Mouse (Mus musculus) embryonic facial prominence, embryonic 11.5 days (tissue): Measurements from ENCODE around the gene Ddhd1. TPM values are rescaled to one million over a fixed set of nuclear protein-coding genes. Genes with fewer than 3 reads are reported as not detected.

Source experiments
- ATAC-seq: fragments of 200-750 bp; cut with Nextera tagmentation; replicated peaks from 2 replicates; pipeline ENCODE4 v1.8.0; 2017; ENCODE audit warnings: low read depth; ENCODE audit not compliant: insufficient number of reproducible peaks, low FRiP score, low TSS enrichment
- DNase-seq: peaks from one replicate; pipeline ENCODE4 v3.0.0-alpha.2; 2015; ENCODE audit warnings: low spot score
- H3K27ac ChIP-seq: fragments of 300-500 bp; sonication (generic); replicated peaks from 2 replicates; pipeline ENCODE4 v1.5.1; 2014; ENCODE audit warnings: mild to moderate bottlenecking, low read depth, low read length, control low read depth
- H3K27me3 ChIP-seq: fragments of 300-500 bp; sonication (generic); 2 replicates; pipeline ENCODE4 v1.6.1; 2014; ENCODE audit warnings: mild to moderate bottlenecking, low read length, moderate library complexity, mixed read lengths; ENCODE audit not compliant: control insufficient read depth, insufficient read depth
- H3K36me3 ChIP-seq: fragments of 300-500 bp; sonication (generic); replicated peaks from 2 replicates; pipeline ENCODE4 v1.6.1; 2014; ENCODE audit warnings: low read depth, mild to moderate bottlenecking, low read length, moderate library complexity, mixed read lengths; ENCODE audit not compliant: control insufficient read depth, insufficient read depth
- H3K4me1 ChIP-seq: fragments of 300-500 bp; sonication (generic); 2 replicates; pipeline ENCODE4 v1.6.1; 2014; ENCODE audit warnings: low read length, mixed read lengths; ENCODE audit not compliant: control insufficient read depth, insufficient read depth
- H3K4me2 ChIP-seq: fragments of 300-500 bp; sonication (generic); 2 replicates; pipeline ENCODE4 v1.6.1; 2014; ENCODE audit warnings: low read depth, mild to moderate bottlenecking, control low read depth, low read length, moderate library complexity
- H3K4me3 ChIP-seq: fragments of 300-500 bp; sonication (generic); 2 replicates; pipeline ENCODE4 v1.5.1; 2014; ENCODE audit warnings: low read depth, low read length, control low read depth
- H3K9ac ChIP-seq: fragments of 300-500 bp; sonication (generic); replicated peaks from 2 replicates; pipeline ENCODE4 v1.6.1; 2014; ENCODE audit warnings: mild to moderate bottlenecking, control low read depth, low read length
- H3K9me3 ChIP-seq: fragments of 300-500 bp; sonication (generic); replicated peaks from 2 replicates; pipeline ENCODE4 v1.6.1; 2016; ENCODE audit warnings: mild to moderate bottlenecking, low read length, inconsistent platforms, mixed read lengths; ENCODE audit not compliant: control insufficient read depth
- WGBS: fragments of 180-500 bp; shearing (Covaris S2); extraction: QIAGEN DNeasy Blood & Tissue Kit; methylation state at CpG from one replicate; pipeline ENCODE4 v1.1.7; 2014; 5-methylcytosine and 5-hydroxymethylcytosine counted together
- polyA plus RNA-seq: library from polyadenylated mRNA; unstranded; fragments of >200 nt; fragmentation: Nextera tagmentation; extraction: Ambion mirVana; gene quantifications from 2 replicates; pipeline ENCODE4 v1.2.1, GENCODE M21; 2014

Ddhd1 gene
- polyA plus RNA-seq, result 6.9 and 7.0 TPM in 2 replicates

DNA sequence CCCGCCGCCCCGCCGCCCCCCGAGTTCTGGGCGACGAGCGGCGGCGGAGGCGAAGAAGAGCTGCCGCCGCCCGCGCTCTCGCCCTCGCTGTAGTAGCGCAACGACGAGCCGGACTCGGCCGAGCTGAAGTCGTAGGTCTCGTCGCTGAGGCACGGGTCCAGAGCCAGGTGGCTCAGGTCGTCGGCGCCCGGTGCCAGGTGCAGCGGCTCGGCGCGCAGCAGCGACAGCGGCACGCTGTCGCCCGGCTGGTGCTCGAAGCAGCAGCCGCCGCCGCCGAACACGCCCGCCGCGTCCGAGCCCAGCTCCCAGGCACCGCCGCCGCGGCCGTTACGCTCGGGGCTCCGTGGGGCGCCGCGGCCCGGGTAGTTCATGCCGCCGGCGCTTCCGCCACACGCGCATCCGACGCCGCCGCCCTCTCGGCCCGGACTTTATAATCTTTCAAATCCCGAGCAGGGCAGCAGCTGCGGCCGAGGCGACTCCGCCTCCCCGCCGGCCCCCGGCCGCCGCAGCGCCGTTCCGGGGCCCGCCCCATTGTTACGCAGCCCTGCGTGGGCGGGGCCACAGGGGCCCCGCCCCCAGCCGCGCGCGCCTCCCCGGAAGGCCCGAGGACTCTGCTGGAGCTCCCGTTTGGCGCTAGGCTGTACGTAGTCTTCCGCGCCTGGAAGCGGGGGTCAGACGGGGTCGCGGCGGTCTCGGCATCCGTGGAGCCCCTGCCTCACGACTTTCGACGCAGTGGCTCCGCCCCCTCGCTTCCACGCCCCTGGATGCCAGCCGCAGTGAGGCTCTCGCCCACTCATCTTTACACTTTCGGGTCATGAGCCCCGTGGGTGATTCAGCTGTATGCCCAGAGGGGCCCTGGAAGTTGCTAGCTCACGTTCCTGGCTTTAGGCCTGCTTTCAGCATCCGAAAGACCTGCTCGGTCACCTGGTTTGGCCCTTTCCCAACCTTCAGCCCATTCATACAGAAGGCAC lies at the start of gene Ddhd1:
Gene Ddhd1, minus strand, starts transcription at position 503 of the 971 bp plus-strand sequence.
- H3K4me2 ChIP-seq, result peak within 1 kb of the TSS; percentile 97
- H3K4me3 ChIP-seq, result peak within 1 kb of the TSS; percentile 86
- H3K27ac ChIP-seq, result peak within 1 kb of the TSS; percentile 80
- H3K9me3 ChIP-seq, result no peaks in the 10 kb centered on the region
- ATAC-seq, result peak; percentile 97
- no peaks in the 10 kb centered on the region for H3K27me3 ChIP-seq
- DNase-seq, result peak; percentile 92
- WGBS, result under 1% methylated on average over 105 of the region's 123 CpGs
- no peaks in the 10 kb centered on the region for H3K36me3 ChIP-seq
- peak within 1 kb of the TSS; percentile 71 for H3K9ac ChIP-seq
- no peaks in the 10 kb centered on the region for H3K4me1 ChIP-seq

DNA sequence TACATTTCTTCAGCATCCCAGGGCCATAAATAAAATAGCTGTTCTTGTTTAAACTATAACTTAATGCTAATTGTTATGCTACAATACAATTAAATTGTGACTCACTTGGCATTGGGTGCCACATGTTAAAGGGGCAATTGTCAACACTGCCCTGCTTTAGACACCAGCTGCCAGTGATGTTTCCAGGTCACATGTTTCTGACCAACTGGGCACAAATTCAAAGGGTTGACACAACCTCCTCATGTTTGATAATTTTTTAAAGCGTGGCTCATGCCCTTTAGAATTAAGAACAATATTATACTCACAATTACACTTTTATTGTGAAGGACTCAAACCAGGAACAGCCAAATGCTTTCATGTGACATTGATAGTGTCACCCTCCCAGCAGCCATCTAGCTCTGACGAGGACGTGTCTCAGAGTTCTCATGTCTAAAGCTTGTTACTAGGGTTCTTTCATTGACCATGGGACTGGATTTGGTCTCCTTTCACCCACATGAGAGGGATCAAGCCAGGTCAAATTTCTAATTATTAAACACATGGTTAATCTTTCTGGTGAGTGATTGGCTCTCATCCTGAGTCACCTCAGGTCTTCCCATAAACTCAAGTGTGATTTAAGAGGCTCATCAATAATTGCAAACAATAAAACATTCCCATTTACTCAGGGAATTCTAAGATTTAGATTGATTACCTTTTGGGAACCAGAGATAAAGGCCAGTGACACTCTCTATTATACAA lies 49.4 kb upstream of the Ddhd1 start:
- H3K4me1 ChIP-seq, result no peaks in the 10 kb centered on the region
- no peak for ATAC-seq
- 71% methylated on average over 3 of the region's 3 CpGs for WGBS

DNA sequence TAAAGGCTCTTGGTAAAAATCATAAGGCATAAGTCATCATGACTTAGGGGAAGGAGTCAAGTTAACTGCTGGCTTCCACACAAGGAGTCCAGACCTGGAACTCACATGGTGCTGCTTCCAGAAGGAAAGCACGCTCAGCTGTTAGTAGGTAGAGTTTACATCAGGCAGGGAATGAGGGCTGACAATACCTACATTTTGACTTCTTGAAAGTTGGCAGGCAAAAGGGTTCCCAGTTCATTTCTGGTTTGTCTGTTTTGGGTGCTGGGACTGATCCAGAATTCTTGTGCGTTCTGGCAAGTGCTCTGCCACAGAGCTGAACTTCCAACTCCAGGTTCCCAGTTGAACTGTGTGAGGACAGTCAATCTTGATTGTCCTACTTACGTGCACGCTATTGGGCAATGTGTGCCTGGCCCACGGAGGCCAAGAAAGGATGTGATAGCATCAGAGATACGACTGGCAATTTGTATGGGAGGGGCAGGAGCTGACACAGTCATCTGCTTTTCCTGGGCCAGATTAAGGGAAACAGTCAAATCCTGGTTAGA lies 42.2 kb upstream of the Ddhd1 start:
- Histone ChIP-seq H3K9ac (no peak overlapping the region), H3K36me3 (no peaks in the 10 kb centered on the region), H3K27me3 (no peaks in the 10 kb centered on the region), H3K4me2 (no peak overlapping the region), H3K4me3 (no peak overlapping the region), H3K4me1 (no peaks in the 10 kb centered on the region), H3K27ac (no peak overlapping the region), H3K9me3 (no peaks in the 10 kb centered on the region)
- 83% methylated on average over 6 of the region's 6 CpGs for WGBS
- ATAC-seq, result no peak
- DNase-seq, result no peak

More for the DNA sequence above, 49.4 kb upstream of the Ddhd1 start:
- no peak overlapping the region for H3K4me2 ChIP-seq
- H3K9ac ChIP-seq, result no peak overlapping the region
- H3K9me3 ChIP-seq, result no peaks in the 10 kb centered on the region
- H3K27me3 ChIP-seq, result no peaks in the 10 kb centered on the region
- no peak for DNase-seq
- H3K27ac ChIP-seq, result no peak overlapping the region
- no peak overlapping the region for H3K4me3 ChIP-seq
- H3K36me3 ChIP-seq, result no peaks in the 10 kb centered on the region

DNA sequence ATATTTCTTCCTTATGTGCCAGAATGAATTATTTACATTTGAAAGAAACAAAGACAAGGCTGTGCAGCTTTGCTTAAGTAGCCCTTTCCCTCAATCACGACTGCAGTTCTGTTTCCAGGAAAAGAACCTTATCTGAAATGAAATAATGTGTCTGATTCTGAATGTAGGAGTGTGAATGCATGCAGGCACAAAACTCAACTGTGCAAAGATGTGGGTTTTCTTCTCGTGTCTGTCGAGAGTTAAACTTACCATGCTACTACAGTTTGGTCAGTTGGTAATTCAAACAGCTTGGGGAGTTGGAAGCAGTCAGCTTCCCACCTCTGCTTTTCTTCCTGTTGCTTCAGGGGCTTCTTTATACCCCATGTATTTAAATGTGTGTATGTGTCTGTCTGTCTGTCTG lies 40.9 kb upstream of the Ddhd1 start:
- Histone ChIP-seq H3K27ac (no peak overlapping the region), H3K9me3 (no peaks in the 10 kb centered on the region), H3K9ac (no peak overlapping the region), H3K4me3 (no peak overlapping the region), H3K36me3 (no peaks in the 10 kb centered on the region), H3K4me1 (no peaks in the 10 kb centered on the region), H3K4me2 (no peak overlapping the region), H3K27me3 (no peaks in the 10 kb centered on the region)
- 67% methylated on average over 3 of the region's 3 CpGs for WGBS
- ATAC-seq, result no peak
- no peak for DNase-seq

DNA sequence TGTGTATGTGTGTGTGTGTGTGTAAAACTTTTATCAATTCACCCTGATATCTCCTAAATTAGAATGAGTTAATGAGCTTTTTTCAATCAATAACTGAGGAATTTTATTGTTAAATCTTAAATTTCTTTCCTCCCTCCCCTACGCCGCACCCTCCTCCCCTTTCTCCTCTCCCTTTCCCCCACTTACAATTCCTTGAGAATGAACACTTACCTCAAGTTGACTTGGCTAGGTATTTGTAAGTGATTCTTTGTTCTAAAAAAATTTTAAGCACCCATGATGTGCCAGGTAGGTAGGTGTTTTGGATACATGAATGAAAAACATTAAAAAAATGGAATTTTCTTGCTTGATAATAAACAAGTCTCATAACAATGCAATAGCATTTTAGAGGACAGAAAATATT lies 38.2 kb upstream of the Ddhd1 start:
- Histone ChIP-seq H3K27me3 (no peaks in the 10 kb centered on the region), H3K4me1 (no peaks in the 10 kb centered on the region), H3K4me2 (no peak overlapping the region), H3K27ac (no peak overlapping the region), H3K36me3 (no peaks in the 10 kb centered on the region), H3K9me3 (no peaks in the 10 kb centered on the region), H3K4me3 (no peak overlapping the region), H3K9ac (no peak overlapping the region)
- ATAC-seq (no peak), DNase-seq (no peak)
- WGBS, result 100% methylated on average over 2 of the region's 2 CpGs

DNA sequence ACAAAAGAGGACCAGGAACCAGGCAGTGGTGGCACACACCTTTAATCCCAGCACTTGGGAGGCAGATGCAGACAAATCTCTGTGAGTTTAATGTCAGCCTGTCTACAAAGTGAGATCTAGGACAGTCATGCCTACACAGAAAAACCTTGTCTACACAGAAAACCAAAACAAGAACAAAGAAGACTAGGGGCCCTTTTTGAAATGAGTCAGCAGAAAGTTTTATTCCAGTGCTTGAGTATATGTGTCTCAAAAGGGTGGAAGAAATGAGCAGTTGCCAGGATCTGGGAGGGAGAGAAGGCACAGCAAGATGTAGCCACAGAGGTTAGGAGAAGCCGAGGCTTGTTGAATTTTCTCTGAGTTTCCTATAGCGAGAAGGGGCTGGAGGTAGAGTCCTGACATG lies 35.9 kb upstream of the Ddhd1 start:
- no peak overlapping the region for H3K9ac ChIP-seq
- no peak overlapping the region for H3K4me2 ChIP-seq
- no peaks in the 10 kb centered on the region for H3K9me3 ChIP-seq
- H3K27me3 ChIP-seq, result no peaks in the 10 kb centered on the region
- ATAC-seq (no peak), DNase-seq (no peak)
- H3K4me3 ChIP-seq, result no peak overlapping the region
- no peak overlapping the region for H3K27ac ChIP-seq
- no peaks in the 10 kb centered on the region for H3K4me1 ChIP-seq
- WGBS, result 89% methylated on average over 2 of the region's 2 CpGs
- no peaks in the 10 kb centered on the region for H3K36me3 ChIP-seq

DNA sequence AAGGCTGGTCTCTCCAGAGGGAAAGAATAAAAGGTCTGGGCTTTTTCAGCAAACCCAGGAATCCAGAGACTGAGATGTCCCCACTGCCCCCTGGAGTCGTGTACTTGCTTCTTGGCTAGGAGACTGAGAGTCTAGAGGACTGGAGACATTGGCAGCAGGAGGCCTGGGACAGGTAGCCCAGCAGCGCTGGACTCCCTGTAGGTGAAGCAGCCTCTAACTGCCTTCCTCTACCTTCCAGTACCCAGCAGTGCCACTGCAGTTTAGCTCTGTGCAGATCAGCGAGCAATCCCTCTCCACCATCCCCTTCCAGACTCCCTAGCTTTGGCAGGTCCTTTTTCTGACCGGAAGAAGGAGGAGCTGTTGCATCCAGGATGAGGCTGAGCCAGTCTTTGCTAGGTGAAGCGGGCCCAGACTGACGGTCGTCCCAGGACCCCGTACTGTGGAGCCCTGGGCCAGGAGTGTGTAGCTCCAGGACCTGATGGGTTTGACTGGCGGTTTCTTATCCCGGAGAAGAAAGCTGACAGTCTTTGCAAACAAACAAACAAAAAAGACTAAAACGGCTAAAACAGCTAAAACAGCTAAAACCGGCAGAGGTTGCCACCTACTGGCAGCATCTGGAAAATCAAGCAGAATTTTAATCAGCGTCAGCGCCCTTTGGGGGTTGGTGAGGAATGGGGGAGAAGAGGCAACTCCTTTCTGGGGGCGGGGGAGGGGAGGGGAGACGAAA lies 32.7 kb upstream of the Ddhd1 start:
- DNase-seq (peak; percentile 82), ATAC-seq (peak; percentile 90)
- peak overlapping the region; percentile 57 for H3K4me2 ChIP-seq
- peak overlapping the region; percentile 65 for H3K9ac ChIP-seq
- H3K36me3 ChIP-seq, result no peaks in the 10 kb centered on the region
- WGBS, result under 1% methylated on average over 16 of the region's 16 CpGs
- H3K4me1 ChIP-seq, result no peaks in the 10 kb centered on the region
- no peak overlapping the region for H3K27ac ChIP-seq
- H3K27me3 ChIP-seq, result no peaks in the 10 kb centered on the region
- H3K4me3 ChIP-seq, result peak overlapping the region; percentile 48
- no peaks in the 10 kb centered on the region for H3K9me3 ChIP-seq
